Mouse (Mus musculus) granulocyte monocyte progenitor cell, adult 5-6 weeks (primary cell): ENCODE results near the gene C9. TPM values are rescaled to one million over a fixed set of nuclear protein-coding genes. Genes with fewer than 3 reads are reported as not detected.

Source experiments
- ATAC-seq: replicated peaks from 2 replicates; pipeline ENCODE4 v1.8.0; 2016; ENCODE audit warnings: mild to moderate bottlenecking, moderate TSS enrichment, inconsistent platforms; ENCODE audit not compliant: poor library complexity, severe bottlenecking
- total RNA-seq, 2 experiments: library from RNA; stranded (forward) in 1 of 2; stranded (reverse) in 1 of 2; fragments of 200-712, 200-1000 nt in 1 of 2; fragments of >200 nt in 1 of 2; fragmentation: Nextera tagmentation in 1 of 2; gene quantifications; 2 replicates each; pipeline ENCODE4 v1.2.3; 2014 to 2017

C9 gene
- not detected in 2 replicates for total RNA-seq (2014; fragmentation: Nextera tagmentation)
- total RNA-seq (2017), result not detected in 2 replicates

DNA sequence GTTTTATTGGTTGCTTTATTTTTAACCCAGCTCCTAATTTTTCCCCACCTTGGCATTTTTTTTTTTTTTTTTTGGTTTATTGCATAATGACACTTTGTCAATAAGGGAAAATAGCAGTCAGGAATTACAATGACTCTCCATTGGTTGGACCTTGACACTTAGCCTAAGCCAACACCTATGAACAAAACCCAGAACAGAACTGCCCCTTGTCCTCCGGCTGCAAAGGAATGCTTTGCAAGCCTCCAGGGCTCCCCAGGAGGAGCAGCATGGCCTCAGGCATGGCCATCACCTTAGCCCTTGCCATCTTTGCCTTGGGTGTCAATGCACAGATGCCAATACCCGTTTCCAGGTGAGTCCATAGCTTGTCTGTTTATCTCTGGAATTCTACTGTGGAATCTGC is at the start of gene C9:
C9 (plus strand) TSS at position 193 of the 400 bp plus-strand sequence.
- no peak for ATAC-seq

DNA sequence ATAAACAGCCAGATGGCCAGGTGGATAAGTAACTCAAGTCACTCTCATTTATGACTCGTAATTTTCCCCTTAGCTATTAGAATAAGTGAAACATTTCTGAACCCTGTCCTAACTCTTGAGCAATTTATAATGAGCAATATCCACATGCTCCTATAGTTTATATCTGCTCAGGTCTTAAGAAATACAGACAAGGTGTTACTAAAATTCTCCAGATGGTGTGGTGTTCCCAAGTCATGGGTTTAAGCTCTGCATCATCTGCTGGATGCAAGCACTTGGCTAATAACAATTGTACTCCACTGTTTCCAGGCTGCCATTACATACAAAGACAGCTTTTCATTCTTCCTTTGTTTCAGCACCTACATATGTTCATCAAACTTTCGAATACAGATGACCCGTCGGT is 46.9 kb upstream of the C9 start:
- ATAC-seq, result no peak

DNA sequence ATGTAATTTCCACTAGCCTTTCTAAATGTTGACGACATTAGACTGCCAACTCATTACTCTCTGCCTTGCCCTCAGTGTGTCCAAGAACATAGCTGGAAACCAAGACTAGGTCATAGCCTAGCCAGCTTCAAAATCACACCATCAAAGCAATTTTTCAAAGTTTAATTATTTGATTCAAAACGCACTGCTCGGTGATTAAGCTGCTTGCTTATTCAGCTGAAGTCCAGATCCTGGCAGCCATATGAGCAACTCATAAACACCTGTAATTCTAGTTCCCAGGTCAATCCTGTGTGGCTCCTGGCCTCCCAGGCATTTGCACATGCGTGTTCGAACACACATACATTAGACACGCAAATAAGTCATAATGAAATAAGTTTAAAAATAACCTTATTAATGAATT is 46.2 kb upstream of the C9 start:
- ATAC-seq, result no peak

DNA sequence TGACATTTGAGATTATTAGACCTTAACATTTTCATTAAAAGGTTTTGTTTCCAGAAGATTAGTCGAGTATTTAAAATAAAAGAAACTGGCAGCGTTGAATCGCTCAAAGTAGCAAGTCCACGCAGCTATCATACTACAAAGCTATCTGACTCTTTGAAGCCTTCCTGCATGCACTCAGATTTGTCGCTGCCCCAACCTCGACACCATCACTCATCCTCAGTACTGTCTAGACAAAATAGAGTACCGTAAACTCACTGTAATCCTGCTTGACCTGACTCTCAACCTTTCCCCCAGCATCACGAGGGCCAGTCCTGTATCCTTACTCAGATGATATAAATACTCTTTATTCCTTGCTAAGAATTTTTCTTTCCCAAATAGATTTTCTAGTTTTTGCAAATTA is 45.0 kb upstream of the C9 start:
- ATAC-seq, result no peak

DNA sequence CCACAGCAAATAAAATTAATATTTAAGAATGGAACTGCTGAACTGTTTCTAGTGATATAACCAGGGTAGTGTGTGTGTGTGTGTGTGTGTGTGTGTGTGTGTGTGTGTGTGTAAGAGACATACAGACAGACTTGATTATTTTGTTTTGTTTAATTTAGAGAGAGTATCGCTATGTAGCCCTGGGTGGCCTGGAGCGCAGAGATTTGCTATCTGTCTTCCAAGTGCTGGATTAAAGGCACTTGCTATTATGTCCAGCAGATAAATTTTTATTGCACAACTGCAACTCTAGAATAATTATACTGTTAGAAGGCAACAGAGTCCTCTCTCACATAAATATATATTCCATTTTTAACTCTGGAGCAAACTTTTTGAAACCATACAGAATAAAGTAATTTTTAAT is 42.7 kb upstream of the C9 start:
- no peak for ATAC-seq

DNA sequence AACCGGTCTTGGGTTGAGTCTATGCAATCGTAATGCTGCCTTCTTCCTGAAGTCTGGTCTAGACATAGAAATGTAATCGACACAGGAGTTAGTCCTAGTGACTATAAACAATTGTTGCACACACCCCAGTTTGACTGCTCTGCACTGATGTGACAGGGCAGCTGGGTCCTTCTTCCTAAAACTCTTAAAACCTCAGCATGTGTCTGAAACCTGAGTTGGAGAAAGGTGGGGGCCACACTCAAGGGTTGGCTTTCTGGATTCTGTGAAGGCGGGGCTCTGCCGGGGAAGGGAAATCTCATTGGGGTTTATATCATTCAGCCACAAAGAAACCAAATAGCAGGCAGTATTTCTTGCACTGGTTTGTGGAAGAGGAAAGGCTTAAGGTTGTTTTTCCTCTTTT is 41.0 kb upstream of the C9 start:
- ATAC-seq, result peak; percentile 37

DNA sequence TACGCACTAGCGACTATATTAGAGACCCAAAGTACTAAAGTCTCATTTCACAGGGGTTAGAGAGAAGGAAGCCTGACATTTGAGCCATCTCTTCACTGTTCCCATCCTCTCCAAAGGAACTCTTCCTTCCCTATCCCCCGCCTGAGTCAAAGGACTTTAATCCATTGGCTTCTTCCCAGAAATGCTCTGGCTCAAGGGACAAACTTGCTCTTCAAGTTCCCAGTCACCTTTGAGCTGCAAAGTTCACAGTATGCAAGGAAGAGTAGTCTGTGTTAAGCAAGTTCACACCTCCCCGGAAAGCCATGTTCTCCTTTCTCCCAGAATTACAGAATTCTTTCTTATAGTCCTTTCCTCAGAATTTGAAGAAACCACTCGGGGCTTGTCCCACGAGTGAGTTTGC is 38.4 kb upstream of the C9 start:
- no peak for ATAC-seq

DNA sequence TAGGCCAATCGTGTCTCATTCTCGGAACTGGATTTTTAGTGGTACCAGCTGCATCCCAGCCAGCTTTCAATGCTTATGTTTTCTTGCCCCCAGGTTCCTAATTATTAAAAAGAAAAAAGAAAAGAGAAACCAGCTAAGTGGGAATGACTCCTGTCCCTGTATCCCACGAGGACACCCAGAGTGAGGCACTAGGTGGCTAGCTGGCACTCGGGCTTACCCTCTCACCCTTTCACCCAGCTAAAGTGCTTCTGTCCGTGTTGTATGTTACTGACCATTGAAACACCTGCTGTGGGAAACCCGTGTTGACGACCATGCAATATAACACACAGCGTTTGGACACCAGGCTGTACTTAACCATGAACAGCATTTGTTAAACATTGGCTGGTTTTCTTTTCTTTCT is 36.1 kb upstream of the C9 start:
- no peak for ATAC-seq

DNA sequence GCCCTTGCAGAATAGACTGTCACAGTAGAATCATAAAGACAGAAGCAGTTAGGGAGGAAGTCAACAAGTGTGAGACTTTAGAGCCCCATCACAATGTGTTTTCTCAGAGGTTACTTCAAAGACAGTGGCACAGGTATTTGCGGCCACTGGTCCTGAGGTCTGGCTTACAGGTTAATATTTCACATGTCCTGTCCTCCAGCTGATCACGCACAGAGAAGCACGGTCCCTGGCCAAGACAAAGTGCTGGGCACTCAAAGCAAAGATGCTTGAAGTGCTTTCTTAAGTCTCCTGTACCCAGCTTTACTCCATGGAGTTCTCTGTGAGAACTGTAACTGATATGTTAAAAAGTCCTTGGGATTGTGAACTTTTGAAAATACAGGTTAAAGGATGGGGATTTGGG is 35.0 kb upstream of the C9 start:
- no peak for ATAC-seq

DNA sequence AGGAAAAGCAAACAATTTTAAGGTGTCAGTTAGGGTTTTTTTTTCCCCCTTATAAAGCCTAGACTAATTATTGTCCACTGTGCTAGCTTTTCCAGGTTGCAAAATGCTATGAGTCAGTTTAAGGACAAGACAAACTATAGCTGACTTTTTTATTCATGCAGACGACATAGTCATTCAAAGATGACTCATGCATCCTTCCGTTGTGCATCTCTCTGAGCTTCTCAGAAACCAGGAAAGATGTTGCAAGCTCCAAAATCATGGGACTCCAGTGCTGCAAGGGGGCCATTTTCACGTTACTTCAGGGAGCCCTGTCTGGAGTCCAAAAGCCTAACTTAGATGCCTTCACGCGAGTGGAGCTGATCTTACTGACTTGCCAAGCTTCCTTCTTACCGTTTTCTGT is 33.8 kb upstream of the C9 start:
- peak; percentile 96 for ATAC-seq

DNA sequence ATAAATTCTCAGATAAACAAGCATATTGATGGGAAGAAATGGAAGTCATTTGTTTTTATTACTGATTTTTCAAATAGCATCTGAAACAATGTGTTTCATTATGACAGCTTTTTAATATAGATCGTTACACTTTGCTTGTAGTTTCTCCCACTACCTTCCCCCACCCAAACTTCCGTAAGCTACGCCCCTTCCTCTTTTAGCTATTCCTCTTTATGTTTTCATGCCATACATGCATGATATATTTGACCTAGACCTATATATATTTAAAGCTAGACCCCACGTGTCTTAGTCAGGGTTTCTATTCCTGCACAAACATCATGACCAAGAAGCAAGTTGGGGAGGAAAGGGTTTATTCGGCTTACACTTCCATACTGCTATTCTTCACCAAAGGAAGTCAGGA is 29.8 kb upstream of the C9 start:
- peak; percentile 57 for ATAC-seq

DNA sequence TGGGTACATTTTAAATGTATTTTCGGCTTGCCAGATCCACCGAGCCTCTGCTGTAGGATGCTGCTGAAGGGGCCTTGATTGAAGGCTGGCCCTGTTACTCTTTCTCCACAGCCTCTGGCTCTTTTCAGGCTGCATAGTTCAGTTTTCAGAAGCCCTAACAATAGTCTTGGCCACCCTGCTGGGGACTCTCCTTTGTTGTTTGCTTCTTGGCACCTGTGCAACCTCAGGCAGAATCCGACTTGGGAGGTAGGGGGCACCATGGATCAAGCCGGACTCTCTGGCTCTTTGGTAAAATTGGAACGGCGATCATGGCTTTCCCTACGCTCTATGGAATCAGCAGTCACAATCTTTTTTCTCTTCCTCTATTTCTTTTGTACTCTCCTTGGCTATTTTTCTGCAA is 13.3 kb upstream of the C9 start:
- no peak for ATAC-seq

DNA sequence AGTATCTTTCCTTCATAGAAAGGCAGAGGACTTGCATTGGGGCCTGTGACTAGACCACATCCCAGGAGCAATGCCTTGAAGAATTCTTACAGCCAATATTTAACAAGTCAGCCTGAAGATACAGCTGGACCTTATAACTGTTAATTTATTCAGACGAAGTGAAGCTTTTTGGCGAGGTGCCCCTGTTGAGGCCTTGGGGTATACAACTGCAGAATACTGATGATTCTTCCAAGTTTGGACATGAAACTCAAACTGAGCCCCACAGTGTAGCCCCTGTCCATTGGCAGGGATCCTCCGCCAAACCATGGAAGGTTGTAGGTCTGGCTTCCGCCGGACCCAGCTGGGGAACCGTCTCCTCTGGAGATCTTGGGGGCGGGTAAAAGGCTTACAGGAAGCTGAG is 12.7 kb upstream of the C9 start:
- no peak for ATAC-seq

DNA sequence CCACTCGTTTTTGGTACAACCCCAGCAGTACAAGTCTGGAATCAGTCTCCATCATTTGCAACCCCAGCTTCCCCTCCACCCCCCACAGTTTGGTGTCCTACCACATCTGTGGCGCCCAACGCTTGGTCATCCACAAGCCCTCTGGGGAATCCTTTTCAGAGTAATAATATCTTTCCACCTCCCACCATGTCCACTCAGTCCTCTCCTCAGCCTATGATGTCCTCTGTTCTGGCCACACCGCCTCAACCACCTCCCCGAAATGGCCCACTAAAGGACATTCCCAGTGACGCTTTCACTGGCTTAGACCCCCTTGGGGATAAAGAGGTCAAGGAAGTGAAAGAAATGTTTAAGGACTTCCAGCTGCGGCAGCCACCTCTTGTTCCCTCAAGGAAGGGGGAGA is 9.8 kb upstream of the C9 start:
- ATAC-seq, result no peak

DNA sequence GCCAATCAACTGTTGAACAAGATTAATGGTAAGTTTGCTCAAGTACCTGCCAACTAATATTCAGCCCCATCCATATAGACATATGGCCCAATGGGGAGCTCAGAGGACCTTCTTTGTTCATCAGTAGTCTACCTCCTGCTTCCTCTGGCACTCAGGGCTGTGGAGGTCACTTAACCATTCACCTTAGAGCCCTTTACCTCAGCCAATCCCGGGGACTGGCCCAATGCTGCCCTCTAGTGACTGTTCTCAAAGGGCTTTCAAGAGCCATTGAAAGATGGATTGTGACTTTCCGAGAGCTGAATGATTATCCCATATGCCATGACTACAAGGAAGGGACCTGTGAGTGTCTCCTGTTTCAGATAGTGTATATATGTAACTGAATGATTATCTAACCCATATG is 9.4 kb upstream of the C9 start:
- peak; percentile 80 for ATAC-seq

DNA sequence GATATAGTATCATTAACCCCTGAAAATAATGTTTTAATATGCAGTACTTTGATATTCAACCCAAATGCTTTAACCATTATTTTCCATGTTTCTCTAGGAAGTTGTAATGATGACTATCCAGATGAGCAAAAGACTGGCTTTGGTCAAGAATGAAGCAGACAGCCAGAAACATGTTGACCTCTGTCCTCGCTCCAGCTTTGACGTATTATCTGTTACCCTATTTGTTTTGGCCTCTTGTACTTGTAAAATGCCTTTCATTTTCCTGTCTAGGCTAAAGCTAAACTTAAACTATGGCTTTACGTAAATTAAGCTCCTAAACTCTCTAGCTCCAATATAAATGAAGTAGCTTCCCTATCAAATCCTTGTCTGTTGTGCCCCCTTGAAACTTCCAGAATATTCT is 6.4 kb upstream of the C9 start:
- no peak for ATAC-seq

DNA sequence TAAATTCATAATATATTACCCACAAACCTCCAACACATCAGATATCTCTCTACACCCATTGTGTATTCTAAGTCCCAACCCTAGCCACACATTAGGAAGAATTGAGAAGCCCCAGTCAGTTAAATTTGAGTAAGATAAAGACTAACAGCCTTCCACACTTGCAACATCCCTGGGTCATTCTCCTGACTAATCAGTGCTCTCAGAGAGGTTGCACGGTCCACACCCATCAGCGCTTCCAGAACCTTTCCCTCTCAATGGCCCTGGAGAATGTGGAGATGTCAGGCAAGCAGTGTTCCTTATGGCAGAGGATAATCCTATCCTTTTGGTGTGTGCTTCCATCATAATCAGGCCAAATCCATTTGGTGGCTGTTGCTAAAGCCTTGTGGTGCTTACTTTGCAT is 675 bp upstream of the C9 start:
- ATAC-seq, result no peak

DNA sequence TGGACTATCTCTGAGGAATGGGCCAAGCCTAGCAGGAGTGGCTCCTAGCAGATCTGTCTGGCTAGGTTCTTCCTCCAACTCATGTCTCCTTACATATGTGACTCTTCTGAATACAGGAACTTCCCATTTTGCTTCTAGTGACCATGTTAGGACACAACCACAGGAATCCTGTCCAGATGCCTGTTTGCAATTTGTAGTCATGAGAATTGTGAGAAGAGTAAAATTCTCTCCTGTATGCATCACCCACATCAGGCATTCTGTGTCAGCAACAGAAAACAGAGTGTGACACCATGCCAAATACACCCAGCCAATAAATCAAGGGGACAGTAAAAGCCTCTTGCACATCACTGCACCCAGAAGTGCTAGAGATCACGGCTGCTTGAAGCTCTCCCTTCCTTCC is 1.1 kb downstream of the C9 start:
- no peak for ATAC-seq

DNA sequence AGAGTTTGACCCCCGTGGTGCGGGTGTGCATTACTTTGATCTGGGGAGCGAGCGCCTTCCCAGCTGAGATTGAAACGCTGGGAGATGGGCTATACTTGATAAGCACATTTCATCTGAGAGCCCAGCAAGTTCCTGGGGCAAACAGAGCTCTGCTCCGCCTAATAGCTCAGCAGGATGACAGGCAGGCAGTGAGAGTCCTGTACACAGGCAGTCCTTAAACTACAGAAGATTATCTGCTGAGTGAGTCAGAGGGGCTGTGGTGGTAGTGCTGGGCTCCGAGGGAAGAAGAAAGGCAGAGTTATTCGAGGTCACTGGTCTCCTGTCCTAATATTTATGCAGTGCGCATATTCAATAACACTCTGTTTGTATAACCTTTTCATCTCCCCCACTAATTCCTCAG is 3.8 kb downstream of the C9 start:
- ATAC-seq, result no peak

DNA sequence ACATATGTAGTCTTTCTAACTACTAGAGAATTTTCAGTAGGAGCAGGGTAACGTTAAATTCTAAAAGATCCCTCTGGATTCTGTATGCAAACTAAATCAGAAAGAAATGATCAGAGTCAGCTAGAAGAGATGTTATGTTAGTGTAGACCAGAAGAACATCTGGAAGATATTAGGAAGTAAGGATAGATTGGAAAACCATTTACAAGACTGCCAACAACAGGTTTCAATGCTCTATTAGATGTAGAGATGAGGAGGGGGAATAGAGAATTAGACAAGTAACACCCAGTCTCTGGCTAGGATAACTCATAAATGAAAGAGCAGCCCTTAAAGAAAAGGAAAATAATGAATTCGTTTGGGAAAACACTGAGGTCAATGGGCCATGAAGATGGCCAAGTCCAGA is 9.3 kb downstream of the C9 start:
- ATAC-seq, result no peak

DNA sequence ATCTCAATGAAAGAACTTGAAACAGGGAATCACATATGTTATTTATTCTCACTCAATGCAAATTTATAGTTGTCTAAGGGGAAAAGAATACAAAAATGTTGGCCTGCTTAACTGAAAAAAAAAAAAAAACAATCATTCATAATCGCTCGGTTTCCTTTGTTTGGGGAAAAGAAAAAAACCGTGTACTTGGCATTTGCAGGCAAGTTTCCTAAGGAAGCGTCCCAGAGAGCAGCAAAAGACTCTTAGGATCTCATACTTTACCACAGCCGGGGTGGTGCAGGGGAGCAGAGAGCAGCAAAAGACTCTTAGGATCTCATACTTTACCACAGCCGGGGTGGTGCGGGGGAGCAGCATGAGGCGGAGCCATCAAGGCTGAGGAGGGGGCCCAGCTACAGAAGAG is 16.3 kb downstream of the C9 start:
- ATAC-seq, result no peak

DNA sequence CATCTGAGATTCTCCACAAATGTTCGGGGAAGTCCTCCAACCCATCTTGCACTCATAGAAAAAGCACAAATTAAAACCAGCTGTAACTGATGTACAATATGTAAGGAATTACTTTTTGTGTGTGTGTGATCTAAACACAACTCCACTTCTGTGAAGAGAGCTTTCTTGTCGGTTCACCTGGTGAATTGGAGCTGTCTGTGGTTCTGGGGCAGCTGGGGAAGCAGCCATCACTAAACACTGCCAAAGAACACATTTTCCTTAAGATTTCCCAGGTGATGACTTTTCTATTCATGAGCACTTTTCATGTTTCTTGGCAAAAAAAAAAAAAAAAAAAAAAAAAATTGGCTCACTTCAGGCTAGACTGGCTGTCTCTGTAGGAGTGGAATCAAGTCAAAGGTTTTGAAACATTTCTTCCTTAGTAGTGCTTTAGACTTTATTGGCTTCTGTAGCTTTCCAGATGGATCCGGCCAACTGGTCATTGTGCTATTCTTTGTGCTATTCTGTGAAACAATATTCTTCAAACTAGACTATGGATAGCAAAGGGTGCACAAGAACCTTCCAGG is 18.3 kb downstream of the C9 start:
- ATAC-seq, result no peak

DNA sequence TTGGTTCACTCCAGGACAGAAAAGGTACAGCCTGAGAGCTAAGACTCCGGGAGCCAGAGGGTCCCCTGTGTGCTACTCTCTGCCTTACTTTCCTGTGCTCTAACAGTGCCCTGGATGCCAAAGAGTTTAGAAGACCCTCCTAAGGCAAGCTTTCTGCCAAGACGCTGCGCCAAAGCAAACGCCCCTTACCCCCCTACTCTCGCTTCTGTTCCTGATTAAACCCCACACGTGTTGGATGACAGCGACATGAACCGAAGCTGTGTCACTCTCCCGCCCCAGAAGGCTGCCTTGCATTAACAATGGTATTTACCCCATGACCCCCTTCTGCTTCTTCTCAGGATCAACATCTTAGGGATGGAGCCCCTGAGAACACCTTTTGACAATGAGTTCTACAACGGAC is 21.9 kb downstream of the C9 start:
- no peak for ATAC-seq
